Mouse (Mus musculus) heart, adult 2 months (tissue): ENCODE results near the gene Zfr2.

ENCODE experiments used
- CTCF ChIP-seq: fragments of 200-600 bp; IDR thresholded peaks from 2 replicates; pipeline ENCODE4 v1.8.1; 2022; ENCODE audit warnings: antibody characterized with exemption, mild to moderate bottlenecking, moderate library complexity
- EP300 ChIP-seq: fragments of 200-500 bp; IDR thresholded peaks from 2 replicates; pipeline ENCODE4 v1.6.1; 2011; ENCODE audit warnings: low read depth, low read length, control low read depth; ENCODE audit not compliant: insufficient read depth
- POLR2A ChIP-seq: fragments of 200-500 bp; IDR thresholded peaks from 2 replicates; pipeline ENCODE4 v1.6.1; 2011; ENCODE audit warnings: mild to moderate bottlenecking, low read depth, low read length, control low read depth; ENCODE audit not compliant: insufficient read depth

DNA sequence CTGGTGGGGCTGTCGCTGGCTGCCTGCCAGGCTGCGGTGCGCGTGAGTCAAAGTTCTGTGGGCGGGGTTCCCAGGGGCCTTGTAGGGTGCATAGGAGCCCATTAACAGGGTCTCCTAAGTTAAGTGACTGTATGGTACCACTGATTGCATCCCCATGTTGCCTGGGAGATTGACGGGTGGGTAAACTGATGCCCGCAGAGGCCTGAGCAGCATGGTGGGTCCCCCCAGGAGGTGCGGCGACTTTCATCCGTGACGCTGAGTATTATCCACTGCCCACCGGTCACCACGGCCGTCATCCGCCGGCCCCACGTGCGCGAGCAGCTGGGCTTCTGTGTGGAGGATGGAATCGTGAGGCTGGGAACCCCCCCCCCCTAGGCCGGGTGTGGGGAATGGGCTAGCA is 39.4 kb downstream of the Zfr2 start:
- no peak for TF ChIP-seq POLR2A
- no peak for TF ChIP-seq CTCF
- no peak for TF ChIP-seq EP300
